Mouse (Mus musculus): ENCODE measurements around the gene Olfr314.
"Not testable (repeated sequence)": the region's sequence is repeated elsewhere in the genome, so short reads cannot be mapped to it uniquely, and the experiment has no call there.

DNA sequence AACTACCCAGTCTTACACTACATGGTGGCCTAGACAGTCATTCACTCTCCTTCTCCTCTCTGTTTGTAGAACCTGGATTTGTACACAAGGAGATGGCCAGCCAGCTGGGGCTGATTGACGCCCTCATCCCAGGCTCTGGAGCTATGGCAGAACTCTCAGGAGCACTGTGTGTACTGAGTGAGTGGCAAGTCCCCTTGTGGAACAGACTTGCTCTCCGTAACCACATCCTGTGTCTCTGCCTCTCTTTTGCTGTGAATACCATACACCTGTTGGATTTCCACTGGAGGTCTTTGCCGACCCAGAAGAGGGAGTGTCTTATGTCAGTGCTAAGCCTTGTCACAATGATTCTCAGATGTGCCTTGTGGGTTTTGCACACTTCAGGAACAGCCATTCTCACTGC lies 49.8 kb downstream of the Olfr314 start:
- TF ChIP-seq EP300 (IDR thresholded peaks at IDR 0.05; ENCODE audit: insufficient read depth, low read depth, low read length); CTCF (IDR thresholded peaks at IDR 0.05): not testable (repeated sequence)

Data from heart, adult 2 months (tissue).